Mouse (Mus musculus) kidney, postnatal 36 days (tissue): ENCODE results near the gene Atp6ap1l.
A peak's percentile ranks its signal among the peaks of the same experiment; 100 is the strongest.
"Not testable (repeated sequence)": the region's sequence is repeated elsewhere in the genome, so short reads cannot be mapped to it uniquely, and the experiment has no call there.

Experiments used
- DNase-seq, 2 experiments: peaks; one replicate each; pipeline ENCODE4 v3.0.0; 2021 to 2022; ENCODE audit warnings: mixed read lengths in 2 of 2

Atp6ap1l gene

DNA sequence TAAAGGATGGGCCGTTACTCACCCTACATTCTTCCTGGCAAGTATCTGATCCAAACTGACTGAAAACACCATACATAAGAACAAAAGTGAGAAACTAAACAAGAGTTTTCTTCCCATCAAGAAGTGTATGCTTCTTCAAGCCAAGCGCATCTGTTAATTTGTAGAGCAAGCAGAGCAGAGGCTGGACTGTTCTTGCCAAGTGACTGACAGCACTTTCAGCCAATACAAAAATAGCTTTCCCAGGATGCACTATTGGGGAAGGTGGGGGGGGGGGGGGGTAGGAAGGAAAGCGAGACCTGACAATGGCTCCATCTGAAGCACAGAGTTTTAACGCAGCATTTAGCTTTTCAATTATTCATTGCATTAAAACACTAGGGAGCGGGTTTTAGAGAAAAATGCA lies at the start of gene Atp6ap1l:
Gene Atp6ap1l, minus strand, starts transcription at position 180 of the 400 bp plus-strand sequence.
- DNase-seq, result no peak

GRCm38 (mm10) chr13:90939600-90939999 lies 34.4 kb upstream of the Atp6ap1l start:
- no peak for DNase-seq

DNA sequence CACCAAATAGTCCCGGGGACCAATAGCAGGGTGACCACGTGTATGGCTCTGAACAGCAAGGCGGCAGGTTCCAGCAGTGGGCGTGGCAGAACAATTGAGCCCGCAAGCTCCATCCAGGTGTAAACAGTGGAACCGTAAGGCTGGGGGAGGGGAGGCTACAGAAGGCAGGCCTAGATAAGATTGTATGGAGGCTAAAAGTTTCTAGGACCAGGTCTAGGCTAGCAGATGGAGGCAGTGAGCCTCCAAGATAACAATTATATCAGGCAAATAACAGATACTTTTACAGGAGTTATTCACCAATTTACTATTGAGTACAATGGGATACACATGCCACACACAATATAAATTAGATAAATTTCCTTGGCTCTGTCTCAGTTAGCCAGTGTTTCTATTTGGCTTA lies 34.0 kb upstream of the Atp6ap1l start:
- no peak for DNase-seq

DNA sequence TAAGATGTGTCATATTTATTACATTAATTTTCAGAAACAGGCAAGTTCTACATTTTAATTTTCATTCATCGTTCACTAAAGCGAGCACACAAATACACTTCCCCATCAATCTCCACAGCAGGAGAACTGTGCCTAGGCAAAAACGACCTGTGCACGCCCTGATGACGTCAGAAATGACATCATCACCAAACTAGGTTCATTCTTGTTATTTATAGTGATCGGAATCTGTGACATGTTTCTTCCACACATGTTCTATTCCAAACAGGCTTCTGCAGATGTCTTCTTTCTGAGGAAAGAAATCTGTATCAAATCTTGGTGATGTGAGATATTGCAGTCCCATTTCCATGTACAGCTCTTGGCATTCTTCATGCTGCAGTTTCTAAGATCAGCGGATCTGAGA lies 30.7 kb upstream of the Atp6ap1l start:
- no peak for DNase-seq

DNA sequence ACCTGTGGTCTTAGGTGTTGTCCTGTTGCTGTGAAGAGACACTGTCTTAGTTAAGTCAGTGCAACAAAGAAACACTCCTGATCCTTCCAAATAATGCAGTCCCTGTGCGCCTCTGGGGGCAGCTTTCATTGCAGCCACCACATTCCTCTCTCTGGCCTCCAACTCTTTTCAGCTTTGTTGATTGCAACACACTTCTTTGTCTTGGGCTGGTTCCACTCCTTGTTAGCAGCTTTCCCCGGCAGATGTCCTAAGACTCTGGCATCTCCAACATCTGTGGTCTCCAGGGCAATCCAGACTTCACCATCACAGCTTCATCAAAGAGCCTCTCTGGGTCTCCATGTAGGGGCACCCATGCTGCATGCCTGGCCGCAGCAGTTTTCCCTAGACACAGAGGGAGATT lies 28.1 kb upstream of the Atp6ap1l start:
- DNase-seq, result no peak

GRCm38 (mm10) chr13:90929847-90930246 lies 24.7 kb upstream of the Atp6ap1l start:
- peak; percentile 79 to 90 for DNase-seq

GRCm38 (mm10) chr13:90928266-90928665 lies 23.1 kb upstream of the Atp6ap1l start:
- DNase-seq, result not testable (repeated sequence)

- no peak for DNase-seq
These were observed 21.9 kb upstream of the Atp6ap1l start for GRCm38 (mm10) chr13:90926938-90927633.

DNA sequence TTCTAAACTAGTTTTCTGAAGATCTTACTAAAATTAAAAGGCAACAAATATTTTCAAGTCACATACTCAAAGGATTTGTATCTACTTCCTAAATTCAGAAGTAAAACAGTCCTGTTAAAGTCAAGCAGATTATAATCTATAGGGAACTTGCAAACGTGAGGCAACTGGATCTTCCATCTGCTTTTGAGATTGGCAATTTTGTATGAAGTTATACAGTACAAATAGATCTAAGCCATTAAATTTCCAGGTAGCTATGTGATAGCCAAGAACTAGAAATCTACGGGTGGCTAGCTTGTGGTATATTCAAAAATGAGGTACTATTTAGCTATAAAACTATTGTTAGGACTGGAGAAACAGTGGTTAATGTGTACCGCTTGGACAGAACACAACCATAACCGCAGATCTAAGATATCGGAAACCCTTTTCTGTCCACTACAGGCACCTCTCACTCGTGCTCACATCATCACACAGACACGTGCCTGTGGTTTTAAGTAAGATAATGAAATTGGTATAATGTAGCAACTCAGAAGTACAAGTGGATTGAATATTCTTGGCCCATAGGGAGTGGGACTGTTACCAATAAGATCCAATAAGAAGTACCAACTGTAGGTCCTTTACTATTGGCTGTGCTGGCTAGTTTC lies 21.1 kb upstream of the Atp6ap1l start:
- no peak for DNase-seq

- no peak for DNase-seq
These were observed 20.0 kb upstream of the Atp6ap1l start for GRCm38 (mm10) chr13:90925191-90925590.

- DNase-seq, result no peak
These were observed 18.9 kb upstream of the Atp6ap1l start for GRCm38 (mm10) chr13:90924072-90924471.

- DNase-seq, result not testable (repeated sequence)
These were observed 18.5 kb upstream of the Atp6ap1l start for GRCm38 (mm10) chr13:90923617-90924016.

DNA sequence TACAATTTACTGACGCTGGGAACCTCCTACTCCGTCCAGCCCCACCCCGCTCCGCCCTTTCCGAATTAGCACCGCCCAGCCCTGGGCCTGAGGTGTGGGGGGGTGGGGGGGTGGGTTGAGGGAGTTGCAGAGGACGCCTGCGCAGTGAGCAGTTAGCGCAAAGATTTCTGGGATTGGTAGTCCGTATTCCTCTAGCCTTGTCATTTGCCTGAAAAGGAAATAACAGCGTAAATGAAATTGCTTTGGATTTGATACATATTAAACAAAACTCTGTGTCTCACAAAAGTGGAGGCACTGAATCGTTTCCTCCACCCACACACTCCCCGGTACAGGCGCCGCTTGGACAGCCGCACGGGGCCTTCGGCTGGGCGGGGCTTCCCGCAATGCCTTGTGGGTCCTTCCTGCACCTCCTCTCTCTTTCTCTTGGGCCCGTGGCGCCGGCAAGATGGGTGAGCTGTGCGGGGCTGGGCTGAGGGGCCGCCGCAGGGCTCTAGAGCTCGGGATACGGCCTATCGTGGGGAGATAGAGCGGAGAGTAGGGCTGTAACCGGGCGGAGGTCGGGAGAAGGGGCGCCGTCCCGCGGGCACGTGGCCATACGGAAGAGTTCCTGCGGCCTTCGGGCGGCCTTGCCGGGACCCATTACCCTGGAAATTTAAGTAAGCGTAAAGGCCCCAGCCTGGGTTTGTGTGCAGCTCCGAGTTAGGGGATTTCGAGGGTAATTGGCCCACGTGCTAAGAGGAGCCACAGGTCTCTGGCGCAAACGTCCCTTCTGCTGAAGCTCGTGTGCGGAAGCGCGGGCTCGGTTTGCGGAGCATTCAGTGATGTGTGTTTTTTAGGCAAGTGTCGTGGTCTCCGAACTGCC lies 17.8 kb upstream of the Atp6ap1l start, which contains the start of gene Rps23:
Gene Rps23, plus strand, starts transcription at position 208 of the 862 bp plus-strand sequence.
- peak; percentile 91 to 94 for DNase-seq

DNA sequence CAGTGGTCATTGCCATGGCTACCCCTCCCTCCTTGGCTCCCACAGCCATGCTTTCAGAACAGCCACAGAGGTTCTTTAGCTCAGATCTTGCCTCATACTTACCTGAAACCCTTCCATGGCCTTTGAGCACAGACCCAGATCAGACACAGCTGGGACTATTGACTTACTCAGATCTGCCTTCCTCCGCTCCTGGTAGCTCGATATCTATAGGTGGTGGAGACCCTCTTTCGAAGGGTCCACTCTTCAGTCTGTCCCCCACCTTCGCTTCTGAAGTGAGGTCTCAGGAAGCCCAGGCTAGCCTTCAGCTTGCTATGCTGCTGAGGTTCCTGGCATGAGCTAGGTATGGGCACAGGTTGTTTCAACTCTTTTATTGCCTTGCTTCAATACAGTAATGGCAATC lies 9.6 kb upstream of the Atp6ap1l start:
- DNase-seq, result no peak

- DNase-seq, result no peak
These were observed 8.6 kb upstream of the Atp6ap1l start for GRCm38 (mm10) chr13:90913675-90914192.

GRCm38 (mm10) chr13:90912760-90913674 lies 7.9 kb upstream of the Atp6ap1l start:
- DNase-seq, result no peak

- no peak for DNase-seq
These were observed 2.2 kb upstream of the Atp6ap1l start for GRCm38 (mm10) chr13:90907376-90907775.

- no peak for DNase-seq
These were observed 8.3 kb downstream of the Atp6ap1l start for GRCm38 (mm10) chr13:90896821-90897220.

GRCm38 (mm10) chr13:90896098-90896497 lies 9.1 kb downstream of the Atp6ap1l start:
- DNase-seq, result no peak

DNA sequence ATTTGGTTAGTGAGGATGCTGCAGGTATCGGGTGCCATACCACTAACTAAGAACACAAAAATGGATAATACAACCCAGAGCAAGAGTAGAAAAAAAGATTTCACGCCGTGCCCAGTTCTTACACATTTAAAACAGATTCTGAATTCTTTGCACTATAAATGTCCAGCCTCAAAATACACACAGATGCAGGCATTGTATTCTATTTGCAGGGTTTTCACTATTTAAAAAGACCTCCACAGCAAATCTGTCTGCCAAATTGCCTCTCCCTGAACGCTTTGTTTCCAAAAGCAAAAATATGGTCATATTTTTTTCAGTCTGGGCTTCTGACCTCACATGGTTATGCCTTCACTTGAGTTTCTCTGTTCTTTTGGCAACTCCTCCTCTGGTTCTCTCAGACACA lies 10.3 kb downstream of the Atp6ap1l start:
- no peak for DNase-seq

GRCm38 (mm10) chr13:90890111-90890510 lies 15.0 kb downstream of the Atp6ap1l start:
- no peak for DNase-seq

DNA sequence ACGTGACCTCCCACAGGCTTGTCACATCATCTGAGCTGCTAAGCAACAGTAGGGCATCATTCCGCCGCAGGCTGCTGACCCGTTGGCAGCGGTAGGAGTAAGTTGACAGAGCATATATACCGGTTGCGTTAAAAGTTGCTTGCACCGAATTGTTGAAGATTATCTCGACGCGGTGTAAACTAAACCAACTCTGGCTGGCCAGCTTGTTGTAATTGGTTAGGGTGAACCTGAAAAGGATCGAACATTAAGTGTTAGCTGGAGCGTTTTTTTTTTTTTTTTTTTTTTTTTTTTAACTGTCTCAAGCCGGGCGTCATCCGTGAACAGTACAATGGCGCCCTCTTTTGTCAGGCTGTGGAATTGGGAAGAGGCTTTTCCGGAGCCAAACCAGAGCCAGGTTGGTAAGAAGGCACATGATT lies 18.6 kb downstream of the Atp6ap1l start:
- DNase-seq, result peak; percentile 59 to 82
